Mouse (Mus musculus) hindbrain, embryonic 15.5 days (tissue): Measurements from ENCODE around the gene Ccdc9b. TPM values are rescaled to one million over a fixed set of nuclear protein-coding genes. Genes with fewer than 3 reads are reported as not detected.

ENCODE experiments used
- ATAC-seq: fragments of 200-750 bp; cut with Nextera tagmentation; 2 replicates; pipeline ENCODE4 v1.8.0; 2017; ENCODE audit warnings: low read depth, moderate number of reproducible peaks, moderate TSS enrichment; ENCODE audit not compliant: low FRiP score
- H3K27ac ChIP-seq: fragments of 300-500 bp; sonication (generic); replicated peaks from 2 replicates; pipeline ENCODE4 v1.5.1; 2015; ENCODE audit warnings: mild to moderate bottlenecking, inconsistent platforms
- H3K27me3 ChIP-seq: fragments of 300-500 bp; sonication (generic); 2 replicates; pipeline ENCODE4 v1.6.1; 2015; ENCODE audit warnings: control low read depth, inconsistent platforms
- H3K36me3 ChIP-seq: fragments of 300-500 bp; sonication (generic); 2 replicates; pipeline ENCODE4 v1.6.1; 2015; ENCODE audit warnings: control low read depth, inconsistent platforms
- H3K4me1 ChIP-seq: fragments of 300-500 bp; sonication (generic); replicated peaks from 2 replicates; pipeline ENCODE4 v1.6.1; 2015; ENCODE audit warnings: control low read depth, inconsistent platforms
- H3K4me2 ChIP-seq: fragments of 300-500 bp; sonication (generic); 2 replicates; pipeline ENCODE4 v1.6.1; 2015; ENCODE audit warnings: moderate library complexity, mild to moderate bottlenecking, inconsistent platforms
- H3K4me3 ChIP-seq: fragments of 300-500 bp; sonication (generic); 2 replicates; pipeline ENCODE4 v1.5.1; 2015; ENCODE audit warnings: mild to moderate bottlenecking, inconsistent platforms
- H3K9ac ChIP-seq: fragments of 300-500 bp; sonication (generic); 2 replicates; pipeline ENCODE4 v1.6.1; 2015; ENCODE audit warnings: inconsistent platforms
- H3K9me3 ChIP-seq: fragments of 300-500 bp; sonication (generic); 2 replicates; pipeline ENCODE4 v1.6.1; 2016; ENCODE audit warnings: control low read depth, inconsistent platforms
- WGBS: fragments of 180-500 bp; shearing (Covaris S2); methylation state at CpG from one replicate; pipeline ENCODE4 v1.1.7; 2015; 5-methylcytosine and 5-hydroxymethylcytosine counted together
- polyA plus RNA-seq: library from polyadenylated mRNA; unstranded; fragments of >200 nt; fragmentation: Nextera tagmentation; extraction: Ambion mirVana; gene quantifications from 2 replicates; pipeline ENCODE4 v1.2.1, GENCODE M21; 2015

The Ccdc9b gene
- polyA plus RNA-seq, 1 experiment from 2014 or later = 1.0 TPM

DNA sequence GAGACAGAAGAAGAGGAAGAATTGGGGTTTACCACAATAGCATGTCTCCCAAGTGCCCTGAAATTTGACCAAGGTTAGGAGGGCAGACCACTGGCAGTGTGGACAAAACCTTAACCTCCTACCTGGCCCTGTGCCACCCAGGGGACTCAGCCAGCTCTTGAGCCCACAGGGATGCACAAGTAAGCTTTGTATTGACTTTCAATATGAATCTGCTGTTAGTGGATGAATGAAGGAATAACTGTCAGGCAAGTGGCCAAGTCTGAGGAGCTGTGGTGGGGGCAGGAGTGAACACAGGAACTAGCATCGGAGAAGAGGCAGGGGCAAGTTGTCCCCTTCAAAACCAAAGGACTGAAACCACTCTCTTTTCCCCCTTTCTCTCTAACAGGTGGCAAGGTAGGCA lies 12.9 kb upstream of the Ccdc9b start:
- no peak for ATAC-seq
- H3K27ac ChIP-seq = no peak overlapping the region
- WGBS = 50% methylated on average over 1 of the region's 1 CpGs

DNA sequence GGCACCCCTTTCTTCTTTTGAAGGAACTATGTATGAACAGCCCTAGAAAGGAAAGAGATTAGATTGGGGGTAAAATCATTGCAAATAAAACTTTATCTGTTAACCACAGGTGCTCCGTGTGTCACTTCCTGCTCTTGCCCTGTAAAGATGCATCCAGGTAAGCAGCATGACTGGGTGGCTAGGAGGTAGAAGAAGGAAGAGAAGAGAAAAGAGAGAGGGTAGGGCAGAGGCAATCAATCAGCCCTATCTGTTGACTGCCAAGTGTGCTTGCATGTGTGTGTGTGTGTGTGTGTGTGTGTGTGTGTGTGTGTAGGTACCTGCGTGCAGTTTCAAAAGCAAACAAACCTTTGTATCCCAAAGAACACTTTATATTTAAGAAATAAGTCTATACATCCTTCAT lies 12.1 kb upstream of the Ccdc9b start:
- H3K9me3 ChIP-seq = no peaks in the 10 kb centered on the region
- H3K36me3 ChIP-seq = no peaks in the 10 kb centered on the region
- ATAC-seq = no peak
- H3K4me2 ChIP-seq = no peak overlapping the region
- no peak overlapping the region for H3K9ac ChIP-seq
- no peak overlapping the region for H3K27ac ChIP-seq
- WGBS = 95% methylated on average over 2 of the region's 2 CpGs
- H3K27me3 ChIP-seq = no peaks in the 10 kb centered on the region
- H3K4me3 ChIP-seq = no peak overlapping the region
- peaks cover 18% of the 10 kb centered on the region for H3K4me1 ChIP-seq

More for the DNA sequence above, 12.9 kb upstream of the Ccdc9b start:
- no peaks in the 10 kb centered on the region for H3K36me3 ChIP-seq
- no peak overlapping the region for H3K4me2 ChIP-seq
- no peaks in the 10 kb centered on the region for H3K9me3 ChIP-seq
- no peak overlapping the region for H3K4me3 ChIP-seq
- no peak overlapping the region for H3K9ac ChIP-seq
- H3K4me1 ChIP-seq = peaks cover 19% of the 10 kb centered on the region
- H3K27me3 ChIP-seq = no peaks in the 10 kb centered on the region

DNA sequence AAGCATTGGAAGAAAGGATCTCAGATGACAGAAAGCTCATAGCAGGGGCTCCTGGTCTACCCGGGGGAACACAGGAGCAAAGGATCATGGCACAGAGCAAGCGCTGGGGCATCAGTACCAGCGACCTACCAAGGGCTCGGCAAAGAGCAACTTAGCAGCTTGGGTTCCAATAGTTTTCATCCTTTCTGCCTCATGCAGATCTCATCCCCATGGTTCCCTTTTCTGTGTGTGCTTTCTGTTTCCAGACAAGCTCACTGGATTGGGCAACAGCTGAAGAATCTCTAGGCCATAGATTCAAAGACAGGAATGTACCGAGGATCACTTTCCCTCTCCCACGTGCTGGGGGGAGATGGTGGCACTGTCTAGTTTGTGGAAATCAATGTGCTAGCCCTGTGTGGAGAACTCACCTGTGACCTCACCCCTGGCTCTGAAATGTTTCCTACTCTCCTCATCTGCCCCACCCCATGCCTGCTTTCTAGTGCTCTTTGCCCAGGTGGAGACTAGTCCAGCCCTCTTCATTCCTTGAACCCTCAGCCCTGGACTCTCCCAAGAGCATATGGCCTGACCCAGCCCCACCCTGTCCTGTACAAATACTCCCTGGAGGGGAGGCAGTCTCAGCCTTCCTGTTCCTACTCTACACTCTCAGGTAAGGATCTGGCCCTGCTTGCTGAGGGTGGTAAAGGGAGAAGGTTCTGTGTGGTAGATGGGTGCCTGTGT lies 9.9 kb upstream of the Ccdc9b start, which contains the start of gene Phgr1:
Gene Phgr1 (plus strand): TSS at position 612 of the 717 bp plus-strand sequence.
- Histone ChIP-seq H3K4me3 (no peak within 1 kb of the TSS), H3K9ac (no peak within 1 kb of the TSS), H3K9me3 (no peaks in the 10 kb centered on the region), H3K4me1 (peaks cover 12% of the 10 kb centered on the region; the same call in 1 of the 2 replicates), H3K4me2 (no peak within 1 kb of the TSS), H3K27ac (no peak within 1 kb of the TSS), H3K27me3 (no peaks in the 10 kb centered on the region), H3K36me3 (no peaks in the 10 kb centered on the region)
- WGBS = 85% methylated on average over 6 of the region's 6 CpGs
- no peak for ATAC-seq

DNA sequence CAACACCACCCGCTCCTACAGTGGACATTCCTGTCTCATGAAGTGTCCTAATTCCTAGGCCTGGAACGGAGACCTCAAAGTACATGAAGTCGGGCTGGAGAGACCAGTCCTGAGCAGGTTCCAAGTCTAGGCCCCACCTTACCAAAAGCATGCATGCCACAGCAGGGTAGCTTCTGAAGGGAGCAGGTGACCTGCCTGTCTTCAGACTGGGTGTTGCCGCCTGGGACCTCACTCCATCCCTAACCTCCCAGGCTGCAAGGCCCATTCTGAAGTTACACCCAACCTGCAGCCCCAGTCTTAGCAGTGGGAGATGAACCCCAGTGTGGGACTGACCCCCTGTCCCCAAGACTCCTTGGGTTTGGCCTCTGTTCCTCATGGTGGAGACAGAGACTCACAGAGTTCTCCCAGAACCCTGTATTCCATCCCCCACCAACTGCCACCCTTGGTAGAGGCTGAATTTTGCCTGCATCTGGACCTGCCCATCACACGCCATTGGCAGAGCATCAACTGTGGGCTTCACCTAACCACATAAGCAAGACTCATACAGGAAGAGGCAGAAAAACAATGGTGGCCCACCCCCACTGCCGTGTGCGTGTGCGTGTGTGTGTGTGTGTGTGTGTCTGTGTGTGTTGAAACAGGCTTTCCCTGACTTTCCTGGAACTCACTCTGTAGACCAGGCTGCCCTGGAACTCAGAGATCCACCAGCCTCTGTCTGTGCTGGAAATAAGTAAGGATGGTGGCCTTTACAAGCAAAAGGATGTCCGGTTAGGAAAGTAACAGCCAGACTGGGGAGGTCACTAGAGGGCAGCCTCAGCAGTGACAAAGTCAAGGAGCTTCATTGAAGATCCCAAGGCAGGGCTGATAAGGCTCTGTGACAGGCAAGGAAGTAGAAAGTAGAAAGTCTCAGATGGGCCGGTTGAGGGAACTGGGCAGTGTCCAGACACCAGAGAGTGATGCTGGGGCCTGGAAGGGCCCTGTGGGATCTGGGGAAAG lies 3.9 kb upstream of the Ccdc9b start:
- no peak for ATAC-seq
- no peaks in the 10 kb centered on the region for H3K27me3 ChIP-seq
- peaks cover 27% of the 10 kb centered on the region for H3K4me1 ChIP-seq
- H3K36me3 ChIP-seq = no peaks in the 10 kb centered on the region
- H3K27ac ChIP-seq = no peak overlapping the region
- H3K4me3 ChIP-seq = no peak overlapping the region
- no peak overlapping the region for H3K9ac ChIP-seq
- no peak overlapping the region for H3K4me2 ChIP-seq
- H3K9me3 ChIP-seq = no peaks in the 10 kb centered on the region
- WGBS = 80% methylated on average over 10 of the region's 10 CpGs

DNA sequence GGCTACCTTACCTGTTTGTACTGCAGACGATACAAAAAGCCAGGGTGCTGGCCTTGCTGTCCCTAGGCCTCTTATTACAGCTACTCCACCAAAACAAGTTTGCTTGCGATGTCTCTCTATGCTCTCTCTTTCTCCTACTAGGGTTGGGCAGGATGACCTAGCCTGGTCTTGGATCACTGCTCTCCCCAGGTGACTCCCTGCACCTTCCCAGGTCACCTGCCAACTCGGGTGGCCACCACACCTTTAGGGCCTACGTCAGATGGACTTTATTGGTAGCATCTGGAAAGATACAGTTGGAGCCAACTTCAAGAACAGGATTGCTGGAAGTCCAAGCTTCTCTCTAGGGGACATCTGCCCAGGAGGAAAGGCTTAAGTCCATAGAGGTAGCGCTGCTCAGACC lies 2.4 kb upstream of the Ccdc9b start:
- no peak overlapping the region for H3K9ac ChIP-seq
- peaks cover 35% of the 10 kb centered on the region for H3K4me1 ChIP-seq
- WGBS = 82% methylated on average over 5 of the region's 5 CpGs
- no peaks in the 10 kb centered on the region for H3K36me3 ChIP-seq
- no peak overlapping the region for H3K4me2 ChIP-seq
- no peaks in the 10 kb centered on the region for H3K27me3 ChIP-seq
- ATAC-seq = no peak
- H3K9me3 ChIP-seq = no peaks in the 10 kb centered on the region
- H3K4me3 ChIP-seq = no peak overlapping the region
- H3K27ac ChIP-seq = no peak overlapping the region

DNA sequence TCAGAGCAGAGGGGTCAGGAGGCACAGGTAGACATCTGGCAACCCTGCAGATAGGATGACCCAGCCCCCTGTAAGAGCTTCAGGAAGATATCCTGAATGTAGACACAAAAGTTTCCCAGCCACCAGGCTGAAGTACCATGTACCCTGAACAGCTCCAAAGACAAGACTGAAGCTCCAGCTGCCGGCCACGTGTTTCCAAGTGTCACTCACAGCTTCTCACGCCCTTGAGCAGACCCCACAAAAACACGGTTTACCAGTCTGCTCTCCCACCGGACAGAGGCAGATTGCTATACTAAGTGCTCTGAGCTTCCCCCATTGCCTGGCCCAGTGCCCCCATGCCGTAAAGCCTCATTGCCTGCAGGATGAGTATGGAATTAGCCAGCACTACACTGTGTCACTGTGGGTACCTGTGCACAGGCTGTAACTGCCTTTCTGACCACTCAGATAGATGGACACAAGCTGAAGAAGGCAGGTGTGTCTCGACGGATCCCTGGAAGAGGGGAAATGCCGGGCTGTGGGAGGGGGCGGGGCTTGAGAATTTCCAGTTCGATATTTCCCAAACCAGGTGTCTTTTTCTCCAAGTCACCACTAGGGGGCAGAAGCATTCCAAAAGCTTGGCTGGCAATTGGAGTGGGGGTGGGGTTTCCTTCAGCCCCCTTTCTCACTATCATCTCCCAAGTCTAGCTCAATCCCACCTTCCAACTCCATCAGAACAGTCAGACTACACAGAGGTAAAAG lies 1.8 kb upstream of the Ccdc9b start:
- no peak overlapping the region for H3K9ac ChIP-seq
- H3K27me3 ChIP-seq = no peaks in the 10 kb centered on the region
- H3K36me3 ChIP-seq = no peaks in the 10 kb centered on the region
- H3K4me3 ChIP-seq = no peak overlapping the region
- ATAC-seq = peak; percentile 5; the same call in 1 of the 2 replicates
- H3K9me3 ChIP-seq = no peaks in the 10 kb centered on the region
- WGBS = 22% methylated on average over 11 of the region's 11 CpGs
- H3K4me2 ChIP-seq = 0 out of 2 replicates have a peak overlapping the region, but pooled peaks have one; percentile 20
- no peak overlapping the region for H3K27ac ChIP-seq
- peaks cover 35% of the 10 kb centered on the region for H3K4me1 ChIP-seq

DNA sequence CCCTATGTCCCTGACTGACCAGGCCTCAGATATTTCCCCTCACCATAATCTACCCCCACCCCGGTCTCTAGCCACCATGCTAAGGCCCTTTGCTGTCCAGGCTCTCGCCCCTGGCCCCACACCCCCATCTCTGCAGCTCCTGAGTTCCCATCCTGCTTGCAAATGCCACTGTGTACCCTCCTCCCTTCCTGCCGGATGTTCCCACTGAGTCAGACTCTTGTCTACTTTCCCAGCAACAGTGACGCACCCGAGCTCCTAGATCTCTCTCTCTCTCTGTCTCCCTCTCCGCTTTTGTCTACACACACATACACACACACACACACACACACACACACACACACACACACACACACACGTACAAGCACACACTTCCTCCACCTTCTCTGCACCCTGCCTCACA lies 1.0 kb upstream of the Ccdc9b start:
- H3K27ac ChIP-seq = peak overlapping the region; percentile 85
- 66% methylated on average over 7 of the region's 7 CpGs for WGBS
- no peaks in the 10 kb centered on the region for H3K9me3 ChIP-seq
- no peak overlapping the region for H3K4me3 ChIP-seq
- H3K36me3 ChIP-seq = no peaks in the 10 kb centered on the region
- ATAC-seq = no peak
- H3K9ac ChIP-seq = no peak overlapping the region
- 0 out of 2 replicates have a peak, but pooled peaks cover 4% of the 10 kb centered on the region for H3K27me3 ChIP-seq
- peaks cover 35% of the 10 kb centered on the region for H3K4me1 ChIP-seq
- H3K4me2 ChIP-seq = no peak overlapping the region

DNA sequence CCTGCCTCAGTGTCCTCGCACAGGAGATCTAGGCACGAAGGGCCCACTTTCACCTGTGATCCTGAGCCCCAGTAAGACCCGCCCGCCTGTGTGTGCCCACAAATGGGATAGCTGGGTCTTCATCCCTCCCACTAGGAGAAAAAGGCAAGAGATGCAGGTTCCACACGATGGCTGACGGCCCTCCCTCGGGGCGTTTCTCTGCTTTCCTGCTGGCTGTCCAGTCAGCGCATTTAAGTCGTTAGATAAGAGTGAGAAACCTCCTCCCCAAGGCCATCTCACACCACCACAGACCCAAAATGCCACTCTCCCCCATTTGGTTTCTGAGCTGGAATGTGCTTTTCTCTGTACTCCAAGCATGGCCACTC lies 305 bp upstream of the Ccdc9b start:
- 10% methylated on average over 10 of the region's 10 CpGs for WGBS
- Histone ChIP-seq H3K9ac (no peak overlapping the region), H3K4me3 (no peak overlapping the region; the same call in 1 of the 2 replicates), H3K4me2 (peak overlapping the region; percentile 44), H3K27ac (peak overlapping the region; percentile 85), H3K4me1 (peaks cover 35% of the 10 kb centered on the region), H3K9me3 (no peaks in the 10 kb centered on the region), H3K27me3 (0 out of 2 replicates have a peak, but pooled peaks cover 4% of the 10 kb centered on the region), H3K36me3 (no peaks in the 10 kb centered on the region)
- ATAC-seq = no peak

DNA sequence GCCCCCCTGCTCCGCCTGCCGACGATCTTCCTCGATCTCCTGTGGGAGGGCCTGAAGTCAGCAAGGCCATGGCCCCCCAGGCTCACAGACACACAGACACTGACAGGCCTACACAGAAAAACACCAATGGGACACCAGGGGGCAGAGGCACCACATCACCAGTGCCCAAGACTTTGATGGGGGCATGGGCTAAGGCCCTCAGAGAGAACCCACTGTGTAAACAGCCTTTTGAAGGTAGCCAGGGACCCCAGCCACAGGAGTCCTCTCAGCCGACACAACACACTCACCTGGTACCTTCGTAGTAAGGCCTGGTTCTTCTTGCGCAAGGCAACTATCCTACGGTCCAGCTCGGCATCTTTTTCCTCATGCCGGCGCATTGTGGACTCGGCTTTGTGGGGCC lies 1.1 kb downstream of the Ccdc9b start:
- H3K4me1 ChIP-seq = peaks cover 35% of the 10 kb centered on the region

DNA sequence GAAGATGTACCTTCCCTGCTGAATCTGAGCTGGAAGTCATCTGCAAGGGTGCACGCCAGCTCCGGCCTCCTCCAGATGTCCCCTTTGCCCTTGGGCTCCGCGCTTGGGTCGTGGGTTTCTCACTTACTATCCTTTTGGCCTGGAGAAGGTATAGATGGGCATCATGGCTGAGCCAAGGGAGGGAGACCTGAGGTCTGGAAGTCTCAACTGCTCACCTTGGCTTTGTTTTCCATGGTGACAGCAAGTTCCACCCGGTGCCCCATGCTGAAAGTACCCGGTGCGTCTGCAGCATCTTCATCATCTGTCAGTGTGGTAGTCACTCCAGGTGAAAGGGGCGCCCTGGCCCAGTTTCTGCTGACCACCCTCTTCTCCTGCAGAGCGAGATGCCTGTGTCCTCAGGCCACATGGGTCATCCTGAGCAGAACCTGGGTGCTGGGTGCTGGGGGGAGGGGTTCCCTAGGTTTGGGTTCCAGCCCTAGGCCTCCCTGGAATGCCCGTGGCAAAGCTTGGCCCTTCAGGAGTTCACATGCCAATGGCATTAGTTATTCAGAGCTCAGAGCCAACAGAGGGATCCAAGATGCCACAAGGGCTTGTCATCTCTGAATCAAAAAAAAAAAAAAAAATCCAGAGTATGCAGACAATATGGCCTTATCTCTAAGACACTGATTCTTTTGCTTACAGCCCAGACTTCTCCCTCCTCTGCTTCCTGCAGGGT lies 2.0 kb downstream of the Ccdc9b start:
- no peaks in the 10 kb centered on the region for H3K9me3 ChIP-seq
- 80% methylated on average over 11 of the region's 11 CpGs for WGBS
- H3K4me2 ChIP-seq = no peak overlapping the region
- H3K4me1 ChIP-seq = peaks cover 35% of the 10 kb centered on the region
- no peak overlapping the region for H3K9ac ChIP-seq
- no peak for ATAC-seq
- 0 out of 2 replicates have a peak, but pooled peaks cover 4% of the 10 kb centered on the region for H3K27me3 ChIP-seq
- no peak overlapping the region for H3K4me3 ChIP-seq
- H3K27ac ChIP-seq = no peak overlapping the region
- H3K36me3 ChIP-seq = no peaks in the 10 kb centered on the region

More for the DNA sequence above, 1.1 kb downstream of the Ccdc9b start:
- ATAC-seq = no peak
- H3K4me3 ChIP-seq = no peak overlapping the region
- 0 out of 2 replicates have a peak, but pooled peaks cover 4% of the 10 kb centered on the region for H3K27me3 ChIP-seq
- H3K4me2 ChIP-seq = peak overlapping the region; percentile 44; the same call in 1 of the 2 replicates
- H3K9me3 ChIP-seq = no peaks in the 10 kb centered on the region
- 82% methylated on average over 12 of the region's 12 CpGs for WGBS
- H3K9ac ChIP-seq = no peak overlapping the region
- no peaks in the 10 kb centered on the region for H3K36me3 ChIP-seq
- H3K27ac ChIP-seq = peak overlapping the region; percentile 85

DNA sequence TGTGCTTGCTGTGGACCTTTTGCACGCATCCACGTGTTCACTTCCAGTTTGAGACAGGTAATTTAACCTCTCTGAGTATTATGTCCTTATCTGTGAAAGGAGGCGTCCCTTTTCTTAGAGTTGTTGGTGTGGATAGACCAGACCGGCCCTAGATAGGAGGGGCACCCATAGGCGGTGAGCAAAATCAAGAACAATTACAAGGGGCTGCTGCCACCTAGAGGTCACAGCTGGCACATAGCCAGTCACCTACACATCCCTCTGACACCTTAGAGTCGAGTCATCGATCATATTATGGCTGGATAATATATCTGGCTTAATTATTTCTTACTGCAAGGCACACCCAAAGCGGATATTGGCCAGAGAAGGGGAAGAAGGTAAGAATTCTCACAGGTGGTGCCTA lies 2.6 kb downstream of the Ccdc9b start:
- Histone ChIP-seq H3K9me3 (no peaks in the 10 kb centered on the region), H3K9ac (no peak overlapping the region), H3K4me2 (0 out of 2 replicates have a peak overlapping the region, but pooled peaks have one; percentile 10), H3K4me3 (no peak overlapping the region), H3K36me3 (no peaks in the 10 kb centered on the region), H3K27me3 (0 out of 2 replicates have a peak, but pooled peaks cover 4% of the 10 kb centered on the region), H3K4me1 (peaks cover 35% of the 10 kb centered on the region), H3K27ac (no peak overlapping the region)
- WGBS = 12% methylated on average over 8 of the region's 8 CpGs
- ATAC-seq = peak; percentile 50
